Mouse (Mus musculus) E14TG2a.4 (cell line): ENCODE data around the gene Acsm1.

Experiments
- CTCF ChIP-seq: conservative IDR thresholded peaks from 2 replicates; pipeline ENCODE4 v1.5.1; 2014; ENCODE audit warnings: low read length
- NANOG ChIP-seq: IDR thresholded peaks from 2 replicates; pipeline ENCODE4 v1.6.1; 2014; ENCODE audit warnings: borderline replicate concordance, low read length, mixed read lengths

DNA sequence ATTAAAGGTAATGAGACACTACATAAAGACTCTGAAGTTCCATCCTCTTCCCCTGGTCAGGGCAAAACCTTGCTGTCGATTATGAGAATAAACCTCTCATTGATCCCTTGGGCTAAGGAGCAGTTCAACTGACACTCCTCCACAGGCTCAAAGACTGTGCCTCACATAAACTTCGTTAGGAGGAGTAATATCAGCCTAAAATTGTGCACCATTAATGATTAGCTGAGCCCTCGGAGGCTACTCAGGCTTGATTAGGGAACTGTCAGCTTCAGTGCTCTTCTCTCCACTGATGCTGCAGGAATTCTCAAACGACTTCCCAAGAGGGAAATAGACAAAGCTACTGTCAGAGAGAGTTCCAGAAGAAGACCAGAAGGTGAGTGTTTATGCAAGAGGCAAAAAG lies 45.4 kb upstream of the Acsm1 start:
- no peak for TF ChIP-seq CTCF
- no peak for TF ChIP-seq NANOG
